Mouse (Mus musculus): Measurements from ENCODE around the gene Fcgr1. TPM values are rescaled to one million over a fixed set of nuclear protein-coding genes. Genes with fewer than 3 reads are reported as not detected.

Gene Fcgr1
- polyA plus RNA-seq, 1 experiment from 2014 or later, result 3.6 TPM

Small RNAs within 50 kb of the gene (microRNA-seq; reads per million reads assigned to microRNA genes)
- not detected for gene Gm47311
- not detected for gene Gm47313

Other genes starting within 250 kb of the Fcgr1 start
- 32.2 and 33.4 TPM in 2 replicates for gene Vps45, start 235.5 kb downstream of the Fcgr1 start, polyA plus RNA-seq (2015; fragmentation: Nextera tagmentation; extraction: Ambion mirVana)
- gene Otud7b, start 189.4 kb downstream of the Fcgr1 start, polyA plus RNA-seq (2015; fragmentation: Nextera tagmentation; extraction: Ambion mirVana), result 22.0 and 22.9 TPM in 2 replicates
- gene Mtmr11, start 132.0 kb downstream of the Fcgr1 start, polyA plus RNA-seq (2015; fragmentation: Nextera tagmentation; extraction: Ambion mirVana), result 11.2 and 14.9 TPM in 2 replicates
- 168 and 175 TPM in 2 replicates for gene Sf3b4, start 121.6 kb downstream of the Fcgr1 start, polyA plus RNA-seq (2015; fragmentation: Nextera tagmentation; extraction: Ambion mirVana)
- gene Sv2a, start 112.8 kb downstream of the Fcgr1 start, polyA plus RNA-seq (2015; fragmentation: Nextera tagmentation; extraction: Ambion mirVana), result 3.7 and 4.4 TPM in 2 replicates
- 56.8 and 64.4 TPM in 2 replicates for gene Bola1, start 74.3 kb downstream of the Fcgr1 start, polyA plus RNA-seq (2015; fragmentation: Nextera tagmentation; extraction: Ambion mirVana)
- 1.1 and 1.4 TPM in 2 replicates for gene Hist2h2ab, start 74.1 kb downstream of the Fcgr1 start, polyA plus RNA-seq (2015; fragmentation: Nextera tagmentation; extraction: Ambion mirVana)
- gene Hist2h2ac, start 73.1 kb downstream of the Fcgr1 start, polyA plus RNA-seq (2015; fragmentation: Nextera tagmentation; extraction: Ambion mirVana), result 13.7 and 17.4 TPM in 2 replicates
- 7.2 and 7.4 TPM in 2 replicates for gene Hist2h2be, start 72.8 kb downstream of the Fcgr1 start, polyA plus RNA-seq (2015; fragmentation: Nextera tagmentation; extraction: Ambion mirVana)
- 9.8 and 13.7 TPM in 2 replicates for gene Hist2h3c2, start 54.8 kb downstream of the Fcgr1 start, polyA plus RNA-seq (2015; fragmentation: Nextera tagmentation; extraction: Ambion mirVana)
- gene Hist2h2aa2, start 53.7 kb downstream of the Fcgr1 start, polyA plus RNA-seq (2015; fragmentation: Nextera tagmentation; extraction: Ambion mirVana), result 58.4 and 70.0 TPM in 2 replicates
- 20.4 and 20.5 TPM in 2 replicates for gene Hist2h2aa1, start 48.5 kb downstream of the Fcgr1 start, polyA plus RNA-seq (2015; fragmentation: Nextera tagmentation; extraction: Ambion mirVana)
- gene Hist2h3c1, start 47.3 kb downstream of the Fcgr1 start, polyA plus RNA-seq (2015; fragmentation: Nextera tagmentation; extraction: Ambion mirVana), result 0.45 and 1.9 TPM in 2 replicates
- 15.9 and 16.1 TPM in 2 replicates for gene Hist2h4, start 30.7 kb downstream of the Fcgr1 start, polyA plus RNA-seq (2015; fragmentation: Nextera tagmentation; extraction: Ambion mirVana)
- gene Hist2h3b, start 25.3 kb downstream of the Fcgr1 start, polyA plus RNA-seq (2015; fragmentation: Nextera tagmentation; extraction: Ambion mirVana), result 87.1 and 95.3 TPM in 2 replicates
- gene Hist2h2bb, start 24.2 kb downstream of the Fcgr1 start, polyA plus RNA-seq (2015; fragmentation: Nextera tagmentation; extraction: Ambion mirVana), result 10.1 and 18.0 TPM in 2 replicates
- 0.14 TPM in 1 of 2 replicates, not detected in the other for gene BC107364, start 158.3 kb upstream of the Fcgr1 start, polyA plus RNA-seq (2015; fragmentation: Nextera tagmentation; extraction: Ambion mirVana)
- gene Hfe2, start 231.2 kb upstream of the Fcgr1 start, polyA plus RNA-seq (2015; fragmentation: Nextera tagmentation; extraction: Ambion mirVana), result 0.55 and 0.57 TPM in 2 replicates

Measured in lung, embryonic 15.5 days (tissue).